Mouse (Mus musculus): Measurements from ENCODE around the gene Rbfox1.

DNA sequence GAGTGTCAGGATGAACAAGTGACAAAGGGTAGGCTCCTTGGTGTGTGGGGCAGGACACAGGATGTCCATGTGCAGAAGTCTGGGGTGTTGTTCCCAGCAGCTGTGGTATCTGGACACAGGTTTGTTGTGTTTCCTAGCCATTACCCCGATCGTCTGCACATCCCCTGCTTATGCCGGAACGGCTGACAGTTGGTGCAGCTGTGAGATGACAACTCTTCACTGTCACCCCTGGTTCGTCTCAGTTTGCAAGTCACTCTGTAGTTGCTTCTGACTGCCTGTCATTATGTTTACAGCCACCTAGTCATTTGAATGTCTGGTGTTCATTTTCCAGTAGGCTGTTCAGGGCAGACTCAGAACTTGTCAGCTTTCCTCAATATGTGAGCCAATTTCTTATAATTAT is 44.0 kb upstream of the Rbfox1 start:
- TF ChIP-seq CTCF (IDR thresholded peaks at IDR 0.05; ENCODE audit: insufficient read depth, low read depth, low read length) (no peak), POLR2A (IDR thresholded peaks at IDR 0.05; ENCODE audit: insufficient read depth, low read depth, low read length) (no peak)

All from olfactory bulb, adult 2 months (tissue).